Comparison of ENCODE assay signal across 18 mouse cellular contexts in the genomic region with DNA sequence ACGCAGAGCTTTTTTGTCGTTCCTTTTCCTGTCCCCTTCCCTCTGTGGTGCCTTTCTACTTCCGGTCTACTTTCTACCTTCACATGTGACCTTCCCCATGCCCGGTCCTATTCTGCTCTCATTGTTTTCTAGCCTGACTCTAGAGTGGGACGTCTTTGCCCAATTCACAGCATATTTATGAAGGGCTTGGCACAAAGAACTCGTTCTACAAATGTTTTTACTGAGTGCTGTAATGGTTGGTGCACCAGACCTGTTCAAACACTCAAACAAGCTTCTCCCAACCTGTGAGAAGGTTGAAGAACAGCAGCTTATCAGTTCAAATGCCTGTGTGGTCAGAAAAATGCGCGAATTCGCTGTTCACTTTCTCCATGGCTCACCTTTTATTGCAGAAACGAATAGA.
"Had no signal": no experiment of that assay in that cellular context is flagged by ENCODE, and none has a peak within 500 bp of the region (broad histone marks: within the 10 kb centered on the region; RNA-seq: fewer than 3 reads in every experiment).

No protein-coding gene starts in this region.

- H3K4me2 ChIP-seq: limb, embryonic 12.5 days; limb, embryonic 15.5 days; liver, embryonic 11.5 days; midbrain, embryonic 12.5 days; midbrain, embryonic 15.5 days; neural tube, embryonic 13.5 days had no signal

- ATAC-seq: intestine, postnatal 0 days; liver, postnatal 0 days; midbrain, embryonic 15.5 days had no signal

- H3K4me3 ChIP-seq: limb, embryonic 12.5 days; limb, embryonic 15.5 days; midbrain, embryonic 12.5 days; midbrain, embryonic 15.5 days; myocyte; neural tube, embryonic 13.5 days had no signal

- H3K9ac ChIP-seq: limb, embryonic 12.5 days; limb, embryonic 15.5 days; liver, embryonic 14.5 days; liver, postnatal 0 days; midbrain, embryonic 12.5 days; midbrain, embryonic 15.5 days; neural tube, embryonic 13.5 days had no signal

- H3K9me3 ChIP-seq: limb, embryonic 12.5 days; limb, embryonic 15.5 days; midbrain, embryonic 12.5 days; midbrain, embryonic 15.5 days; neural tube, embryonic 13.5 days had no signal

- H3K27me3 ChIP-seq: limb, embryonic 12.5 days; limb, embryonic 15.5 days; midbrain, embryonic 12.5 days; midbrain, embryonic 15.5 days; neural tube, embryonic 13.5 days had no signal

- H3K27ac ChIP-seq: limb, embryonic 12.5 days; limb, embryonic 15.5 days; liver, embryonic 14.5 days; macrophage; midbrain, embryonic 12.5 days; midbrain, embryonic 15.5 days; neural tube, embryonic 13.5 days had no signal

- H3K36me3 ChIP-seq: limb, embryonic 12.5 days; limb, embryonic 15.5 days; midbrain, embryonic 12.5 days; midbrain, embryonic 15.5 days; neural tube, embryonic 13.5 days had no signal

- DNase-seq: kidney, adult 2 months; kidney, postnatal 10 days; kidney, postnatal 4 days; left cerebral cortex, postnatal 4 days; liver, postnatal 0 days; thymus, adult 18-20 months; thymus, postnatal 14 days; thymus, postnatal 4 days had no signal

- H3K4me1 ChIP-seq: limb, embryonic 15.5 days; midbrain, embryonic 12.5 days; midbrain, embryonic 15.5 days; neural tube, embryonic 13.5 days had no signal
